Mouse (Mus musculus): ENCODE results near the gene Rps27l. TPM values are rescaled to one million over a fixed set of nuclear protein-coding genes. Genes with fewer than 3 reads are reported as not detected.

Rps27l gene
- polyA plus RNA-seq, 1 experiment from 2014 or later, result 1,028 TPM

DNA sequence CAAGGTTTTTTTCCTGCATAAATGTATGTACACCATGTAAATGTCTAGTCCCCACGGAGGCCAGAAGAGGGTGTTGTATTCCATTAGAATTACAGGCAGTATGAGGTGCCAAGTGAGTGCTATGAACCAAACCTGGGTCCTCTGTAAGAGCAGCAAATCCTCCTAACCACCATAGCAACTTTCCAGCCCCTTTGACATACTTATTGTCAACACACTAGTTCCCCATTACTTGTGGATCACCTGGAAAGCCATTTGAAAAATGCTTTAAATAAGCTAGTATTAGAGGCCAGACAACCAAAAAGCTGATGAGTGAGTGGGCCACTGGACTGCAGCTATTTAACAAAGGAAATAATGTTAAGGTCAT is 28.0 kb upstream of the Rps27l start:
- no peaks in the 10 kb centered on the region for H3K9me3 ChIP-seq (ENCODE audit: control insufficient read depth, low read length)
- no peak for ATAC-seq (replicated peaks; ENCODE audit: low FRiP score)
- peak overlapping the region; percentile 96 for H3K9ac ChIP-seq (ENCODE audit: low read depth, low read length)
- H3K27me3 ChIP-seq (replicated peaks; ENCODE audit: control insufficient read depth, insufficient read depth, low read length), result no peaks in the 10 kb centered on the region
- WGBS, result 69% methylated on average over 1 of the region's 1 CpGs
- peak overlapping the region; percentile 91 for H3K4me2 ChIP-seq
- peak overlapping the region; percentile 90; the same call in 1 of the 2 replicates for H3K27ac ChIP-seq (ENCODE audit: low read depth, low read length)
- H3K4me1 ChIP-seq (replicated peaks; ENCODE audit: control insufficient read depth, insufficient read depth, low read length), result peaks cover 51% of the 10 kb centered on the region
- no peaks in the 10 kb centered on the region for H3K36me3 ChIP-seq (ENCODE audit: control insufficient read depth, insufficient read depth, low read length)
- DNase-seq (ENCODE audit: low spot score), result no peak
- peak overlapping the region; percentile 96 for H3K4me3 ChIP-seq (ENCODE audit: low read depth, low read length)

DNA sequence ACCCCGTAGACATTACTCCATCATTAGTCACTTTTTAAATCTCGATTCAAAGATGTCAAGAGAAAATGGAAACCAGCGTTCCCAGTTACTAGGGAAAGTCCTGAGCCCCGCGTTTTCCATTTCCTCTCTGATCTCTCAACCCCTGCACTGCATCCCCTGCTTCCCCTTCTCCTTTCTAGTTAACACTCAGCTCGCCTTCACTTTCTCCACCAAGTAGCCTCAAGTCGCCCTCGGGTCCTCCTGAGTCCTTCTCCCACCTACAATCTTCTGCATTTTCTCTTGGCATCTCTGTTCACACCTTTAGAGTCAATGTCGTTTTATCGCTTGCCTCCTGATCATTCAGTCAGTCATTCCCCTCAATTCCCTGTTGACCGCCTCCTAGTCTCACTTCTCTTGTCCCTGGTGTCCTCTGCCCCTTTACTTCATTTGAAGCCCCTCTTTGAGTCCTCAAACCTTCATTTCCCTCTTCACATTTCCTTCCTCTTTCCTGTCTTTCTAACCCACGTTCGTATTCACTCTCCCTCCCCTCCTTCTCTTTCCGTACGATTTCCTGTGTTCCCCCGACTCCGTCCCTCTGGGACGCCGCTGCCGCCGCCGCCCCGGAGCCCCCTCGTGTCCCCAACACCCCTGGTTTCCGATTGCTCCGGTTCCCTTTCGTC is 27.1 kb upstream of the Rps27l start:
- DNase-seq (ENCODE audit: low spot score), result peak; percentile 53
- H3K27me3 ChIP-seq (replicated peaks; ENCODE audit: control insufficient read depth, insufficient read depth, low read length), result no peaks in the 10 kb centered on the region
- H3K9ac ChIP-seq (ENCODE audit: low read depth, low read length), result peak overlapping the region; percentile 96
- no peaks in the 10 kb centered on the region for H3K36me3 ChIP-seq (ENCODE audit: control insufficient read depth, insufficient read depth, low read length)
- peak overlapping the region; percentile 90 for H3K27ac ChIP-seq (ENCODE audit: low read depth, low read length)
- H3K4me2 ChIP-seq, result peak overlapping the region; percentile 91
- WGBS, result 1% methylated on average over 27 of the region's 27 CpGs
- H3K9me3 ChIP-seq (ENCODE audit: control insufficient read depth, low read length), result no peaks in the 10 kb centered on the region
- no peak for ATAC-seq (replicated peaks; ENCODE audit: low FRiP score)
- peak overlapping the region; percentile 96 for H3K4me3 ChIP-seq (ENCODE audit: low read depth, low read length)
- H3K4me1 ChIP-seq (replicated peaks; ENCODE audit: control insufficient read depth, insufficient read depth, low read length), result peaks cover 44% of the 10 kb centered on the region

DNA sequence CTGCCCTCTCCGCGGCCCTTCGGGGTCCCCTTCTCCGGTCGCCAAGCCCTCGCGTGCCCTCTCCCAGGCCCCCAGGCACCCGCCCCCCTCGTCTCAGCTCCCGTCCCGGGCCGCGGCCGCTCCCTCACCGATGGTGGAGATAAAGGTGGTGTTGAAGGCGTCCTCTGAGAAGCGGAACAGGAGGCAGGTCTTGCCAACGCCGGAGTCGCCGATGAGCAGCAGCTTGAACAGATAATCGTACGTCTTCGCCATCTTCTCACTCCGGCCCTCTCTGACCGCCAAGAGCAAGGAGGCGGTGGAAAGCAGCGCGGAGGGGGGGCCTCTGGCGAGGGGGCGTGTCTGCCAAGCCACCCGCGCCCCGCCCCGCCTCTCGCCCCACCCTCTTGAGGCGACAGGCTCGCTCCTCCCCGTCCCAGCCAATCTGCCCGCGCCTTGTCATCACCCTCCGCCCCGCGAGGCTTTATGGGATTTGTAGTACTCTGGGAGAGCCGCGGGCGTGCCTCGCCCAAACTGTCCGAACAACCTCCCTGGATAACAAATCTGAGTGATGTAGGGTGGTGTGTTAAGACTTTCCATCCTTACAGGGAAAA is 26.4 kb upstream of the Rps27l start, which contains the start of gene Rab8b:
Gene Rab8b (minus strand): TSS at position 306 of the 590 bp plus-strand sequence.
- 1% methylated on average over 48 of the region's 49 CpGs for WGBS

DNA sequence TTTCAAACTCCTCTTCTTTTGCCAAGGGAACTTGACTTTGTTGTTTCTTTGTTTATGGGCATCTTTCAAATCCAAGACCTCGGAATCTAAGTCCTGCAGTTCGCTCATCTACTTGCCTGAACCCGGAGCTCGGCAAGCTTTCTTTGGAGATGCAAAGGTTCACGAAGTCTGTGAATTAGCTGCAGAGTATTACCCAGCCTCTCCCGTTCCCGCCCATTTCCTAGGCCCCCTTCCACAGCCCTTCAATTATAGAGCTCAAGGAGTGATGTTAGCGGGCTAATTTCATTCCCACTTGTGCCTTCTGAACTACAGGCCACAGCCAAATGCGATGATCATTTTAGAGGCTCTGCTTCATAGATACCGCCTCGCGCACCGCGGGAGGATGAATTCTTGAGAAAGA is 25.9 kb upstream of the Rps27l start:
- peaks cover 32% of the 10 kb centered on the region for H3K4me1 ChIP-seq (replicated peaks; ENCODE audit: control insufficient read depth, insufficient read depth, low read length)
- DNase-seq (ENCODE audit: low spot score) (no peak), ATAC-seq (replicated peaks; ENCODE audit: low FRiP score) (no peak)
- H3K9ac ChIP-seq (ENCODE audit: low read depth, low read length), result peak overlapping the region; percentile 54
- H3K36me3 ChIP-seq (ENCODE audit: control insufficient read depth, insufficient read depth, low read length), result no peaks in the 10 kb centered on the region
- peak overlapping the region; percentile 94 for H3K4me2 ChIP-seq
- no peaks in the 10 kb centered on the region for H3K27me3 ChIP-seq (replicated peaks; ENCODE audit: control insufficient read depth, insufficient read depth, low read length)
- no peaks in the 10 kb centered on the region for H3K9me3 ChIP-seq (ENCODE audit: control insufficient read depth, low read length)
- peak overlapping the region; percentile 96 for H3K4me3 ChIP-seq (ENCODE audit: low read depth, low read length)
- under 1% methylated on average over 14 of the region's 14 CpGs for WGBS
- no peak overlapping the region for H3K27ac ChIP-seq (ENCODE audit: low read depth, low read length)

More for the DNA sequence above, 26.4 kb upstream of the Rps27l start, which contains the start of gene Rab8b:
- H3K9me3 ChIP-seq (ENCODE audit: control insufficient read depth, low read length), result no peaks in the 10 kb centered on the region
- peak; percentile 97 for DNase-seq (ENCODE audit: low spot score)
- ATAC-seq (replicated peaks; ENCODE audit: low FRiP score), result peak; percentile 90
- peak within 1 kb of the TSS; percentile 90 for H3K27ac ChIP-seq (ENCODE audit: low read depth, low read length)
- peak within 1 kb of the TSS; percentile 94 for H3K4me2 ChIP-seq
- H3K27me3 ChIP-seq (replicated peaks; ENCODE audit: control insufficient read depth, insufficient read depth, low read length), result no peaks in the 10 kb centered on the region
- H3K9ac ChIP-seq (ENCODE audit: low read depth, low read length), result peak within 1 kb of the TSS; percentile 96
- H3K4me3 ChIP-seq (ENCODE audit: low read depth, low read length), result peak within 1 kb of the TSS; percentile 96
- H3K4me1 ChIP-seq (replicated peaks; ENCODE audit: control insufficient read depth, insufficient read depth, low read length), result peaks cover 37% of the 10 kb centered on the region
- H3K36me3 ChIP-seq (ENCODE audit: control insufficient read depth, insufficient read depth, low read length), result no peaks in the 10 kb centered on the region

DNA sequence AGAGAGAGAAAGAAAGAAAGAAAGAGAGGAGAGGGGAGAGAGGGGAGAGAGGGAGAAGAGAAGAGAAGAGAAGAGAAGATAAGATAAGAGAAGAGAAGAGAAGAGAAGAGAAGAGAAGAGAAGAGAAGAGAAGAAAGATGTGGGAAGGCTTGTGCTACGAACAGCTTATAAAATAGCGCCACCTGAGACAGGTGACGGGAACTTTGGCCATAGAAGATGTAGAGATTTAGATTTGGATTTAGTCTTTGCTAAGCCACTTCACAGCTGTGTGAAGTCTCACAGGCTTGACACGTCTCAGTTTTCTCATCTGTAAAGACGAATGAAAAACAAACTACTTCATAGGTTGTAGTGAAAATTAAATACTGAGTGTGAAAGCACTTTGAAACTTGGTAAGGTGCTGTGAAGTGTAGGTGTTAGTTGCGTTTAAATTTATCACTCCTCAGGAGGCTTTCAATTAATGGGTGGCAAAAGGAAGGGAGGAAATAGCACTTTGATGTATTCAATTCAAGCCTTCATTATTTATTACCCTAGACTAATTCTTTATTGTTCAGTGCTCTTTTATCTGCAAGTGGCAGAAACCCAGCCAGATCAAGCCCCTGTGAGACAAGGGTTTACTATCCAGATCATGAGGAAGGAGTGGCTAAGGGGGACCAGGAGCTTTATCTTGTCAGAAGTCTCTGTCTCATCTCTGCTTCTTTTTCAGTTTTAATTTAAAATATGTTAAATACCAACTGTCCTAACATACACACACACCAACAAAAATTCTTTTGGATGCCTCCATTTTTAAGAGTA is 25.2 kb upstream of the Rps27l start:
- H3K27ac ChIP-seq (ENCODE audit: low read depth, low read length), result no peak overlapping the region
- 9% methylated on average over 6 of the region's 6 CpGs for WGBS
- no peaks in the 10 kb centered on the region for H3K36me3 ChIP-seq (ENCODE audit: control insufficient read depth, insufficient read depth, low read length)
- peaks cover 26% of the 10 kb centered on the region for H3K4me1 ChIP-seq (replicated peaks; ENCODE audit: control insufficient read depth, insufficient read depth, low read length)
- peak overlapping the region; percentile 96; the same call in 1 of the 2 replicates for H3K4me3 ChIP-seq (ENCODE audit: low read depth, low read length)
- DNase-seq (ENCODE audit: low spot score), result no peak
- H3K9ac ChIP-seq (ENCODE audit: low read depth, low read length), result no peak overlapping the region
- peak overlapping the region; percentile 94 for H3K4me2 ChIP-seq
- no peak for ATAC-seq (replicated peaks; ENCODE audit: low FRiP score)
- H3K9me3 ChIP-seq (ENCODE audit: control insufficient read depth, low read length), result no peaks in the 10 kb centered on the region
- H3K27me3 ChIP-seq (replicated peaks; ENCODE audit: control insufficient read depth, insufficient read depth, low read length), result no peaks in the 10 kb centered on the region

DNA sequence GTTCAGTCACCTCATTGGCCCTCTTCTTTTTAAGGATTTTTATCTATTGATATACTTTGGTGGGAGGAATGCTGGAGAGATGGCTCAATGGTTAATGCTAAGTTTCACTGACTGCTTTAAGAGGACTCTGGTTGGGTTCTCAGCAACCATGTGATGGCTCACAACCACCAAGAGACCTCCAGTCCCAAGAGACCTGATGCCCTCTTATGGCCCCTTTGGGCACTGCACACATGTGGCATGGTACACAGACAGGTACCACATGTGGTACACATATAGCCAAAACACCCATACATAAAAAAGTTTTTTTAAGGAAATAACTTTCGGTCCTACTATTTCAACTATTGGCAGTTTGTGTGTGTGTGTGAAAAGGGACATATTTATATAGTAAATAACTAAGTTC is 23.8 kb upstream of the Rps27l start:
- WGBS, result 86% methylated on average over 1 of the region's 1 CpGs
- Histone ChIP-seq H3K27me3 (replicated peaks; ENCODE audit: control insufficient read depth, insufficient read depth, low read length) (no peaks in the 10 kb centered on the region), H3K9ac (ENCODE audit: low read depth, low read length) (no peak overlapping the region), H3K27ac (ENCODE audit: low read depth, low read length) (no peak overlapping the region), H3K36me3 (ENCODE audit: control insufficient read depth, insufficient read depth, low read length) (no peaks in the 10 kb centered on the region), H3K9me3 (ENCODE audit: control insufficient read depth, low read length) (no peaks in the 10 kb centered on the region), H3K4me3 (ENCODE audit: low read depth, low read length) (no peak overlapping the region), H3K4me1 (replicated peaks; ENCODE audit: control insufficient read depth, insufficient read depth, low read length) (peaks cover 16% of the 10 kb centered on the region), H3K4me2 (no peak overlapping the region)
- no peak for DNase-seq (ENCODE audit: low spot score)
- ATAC-seq (replicated peaks; ENCODE audit: low FRiP score), result no peak

DNA sequence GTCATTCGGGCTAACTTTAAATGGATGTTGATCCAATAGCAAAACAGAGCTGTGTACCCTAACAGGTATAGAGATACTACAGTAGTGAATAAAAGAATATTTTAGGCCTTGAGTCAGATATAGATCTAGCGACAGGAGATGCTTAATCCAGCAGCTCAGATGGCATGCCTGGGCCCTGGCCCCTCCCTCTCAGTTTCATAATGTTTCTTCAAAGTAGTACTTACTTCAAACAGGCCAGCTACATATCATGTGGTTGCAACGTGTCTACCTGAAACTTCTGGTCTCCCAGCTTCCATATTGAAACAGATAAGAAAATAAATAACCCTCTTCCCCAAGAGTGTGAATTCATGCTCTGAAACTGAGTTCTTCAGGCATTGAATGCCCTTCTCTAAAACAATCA is 20.0 kb upstream of the Rps27l start:
- no peak overlapping the region for H3K4me2 ChIP-seq
- no peaks in the 10 kb centered on the region for H3K27me3 ChIP-seq (replicated peaks; ENCODE audit: control insufficient read depth, insufficient read depth, low read length)
- no peak overlapping the region for H3K4me3 ChIP-seq (ENCODE audit: low read depth, low read length)
- H3K36me3 ChIP-seq (ENCODE audit: control insufficient read depth, insufficient read depth, low read length), result no peaks in the 10 kb centered on the region
- no peak overlapping the region for H3K9ac ChIP-seq (ENCODE audit: low read depth, low read length)
- H3K4me1 ChIP-seq (replicated peaks; ENCODE audit: control insufficient read depth, insufficient read depth, low read length), result peaks cover 3% of the 10 kb centered on the region
- WGBS, result 72% methylated on average over 3 of the region's 3 CpGs
- no peak for ATAC-seq (replicated peaks; ENCODE audit: low FRiP score)
- H3K9me3 ChIP-seq (ENCODE audit: control insufficient read depth, low read length), result no peaks in the 10 kb centered on the region
- no peak for DNase-seq (ENCODE audit: low spot score)
- no peak overlapping the region for H3K27ac ChIP-seq (ENCODE audit: low read depth, low read length)

DNA sequence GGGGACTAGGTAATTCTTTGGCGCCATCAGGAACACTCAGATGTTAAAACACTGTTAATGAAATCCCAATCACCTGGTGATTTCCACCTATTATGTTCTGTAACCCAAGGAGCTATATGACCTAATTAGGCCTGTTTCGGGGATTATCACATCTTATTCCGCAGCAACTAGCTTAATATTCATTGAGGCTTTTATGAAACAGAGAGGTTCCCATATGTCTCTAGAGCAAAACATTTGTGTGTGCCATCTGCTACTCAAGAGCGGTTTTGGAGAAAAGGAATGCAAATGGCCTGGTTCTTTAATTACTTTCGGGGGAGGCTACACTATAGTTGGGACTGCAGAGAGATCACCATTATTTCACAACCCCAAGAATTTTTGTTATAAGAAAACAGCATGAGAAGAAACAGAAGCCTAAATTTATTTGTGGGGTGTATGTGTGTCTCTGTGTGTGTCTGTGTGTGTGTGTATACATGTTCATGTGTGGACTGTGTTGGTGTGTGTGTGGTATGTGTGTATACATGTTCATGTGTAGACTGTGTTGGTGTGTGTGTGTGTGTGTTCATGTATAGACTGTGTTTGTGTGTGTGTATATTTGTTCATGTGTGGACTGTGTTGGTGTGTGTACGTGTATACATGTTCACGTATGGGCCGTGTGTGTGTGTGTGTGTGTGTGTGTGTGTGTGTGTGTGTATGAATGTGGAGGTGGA is 18.0 kb upstream of the Rps27l start:
- DNase-seq (ENCODE audit: low spot score) (no peak), ATAC-seq (replicated peaks; ENCODE audit: low FRiP score) (no peak)
- WGBS, result 89% methylated on average over 8 of the region's 8 CpGs

More for the DNA sequence above, 18.0 kb upstream of the Rps27l start:
- no peaks in the 10 kb centered on the region for H3K36me3 ChIP-seq (ENCODE audit: control insufficient read depth, insufficient read depth, low read length)
- no peaks in the 10 kb centered on the region for H3K9me3 ChIP-seq (ENCODE audit: control insufficient read depth, low read length)
- H3K9ac ChIP-seq (ENCODE audit: low read depth, low read length), result no peak overlapping the region
- H3K4me1 ChIP-seq (replicated peaks; ENCODE audit: control insufficient read depth, insufficient read depth, low read length), result no peaks in the 10 kb centered on the region
- no peak overlapping the region for H3K4me2 ChIP-seq
- H3K4me3 ChIP-seq (ENCODE audit: low read depth, low read length), result no peak overlapping the region
- H3K27me3 ChIP-seq (replicated peaks; ENCODE audit: control insufficient read depth, insufficient read depth, low read length), result no peaks in the 10 kb centered on the region
- H3K27ac ChIP-seq (ENCODE audit: low read depth, low read length), result no peak overlapping the region
